In the genomic region with DNA sequence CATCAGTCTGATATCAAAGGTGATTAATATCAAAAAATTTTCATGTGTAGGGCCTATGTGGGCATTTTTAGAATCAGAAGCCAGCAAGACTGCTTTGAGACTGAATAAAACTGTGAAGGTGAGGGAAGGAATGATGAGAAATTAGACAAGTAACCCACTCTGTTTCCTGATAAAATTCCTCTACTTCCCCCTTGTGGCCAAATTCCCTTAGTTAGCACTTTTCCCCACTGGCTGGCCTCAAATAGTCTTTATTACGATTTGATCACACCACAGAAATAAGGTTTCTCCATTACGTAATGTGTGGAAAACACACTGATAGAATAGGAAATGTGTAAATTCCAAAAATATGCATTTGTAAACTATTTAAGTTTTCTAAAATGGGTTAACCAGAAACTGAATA, we compare ENCODE assay signal across 18 mouse cellular contexts.
A peak's percentile ranks its signal among the peaks of the same experiment; 100 is the strongest.
DNase-seq lines count a peak whose midpoint lies in the region; ATAC-seq and TF ChIP-seq lines count a peak whose summit lies in the region.
"Had no signal": no experiment of that assay in that cellular context is flagged by ENCODE, and none has a peak within 500 bp of the region (broad histone marks: within the 10 kb centered on the region; RNA-seq: fewer than 3 reads in every experiment).

No protein-coding gene starts in this region.

- WGBS in heart, adult 2 months, result 60% methylated on average over 2 of the region's 2 CpGs
- WGBS in lung, embryonic 14.5 days, result 61% methylated on average over 2 of the region's 2 CpGs
- 71% methylated on average over 2 of the region's 2 CpGs for WGBS in kidney, embryonic 14.5 days

- no peaks in the 10 kb centered on the region for H3K79me2 ChIP-seq in heart, adult 2 months (replicated peaks; ENCODE audit: control insufficient read depth, insufficient read depth, low read length)

- DNase-seq in heart, adult 2 months, result no peak
- DNase-seq in heart, postnatal 4 days, result no peak
- peak; percentile 46 for DNase-seq in lung, embryonic 14.5 days
- no peak for DNase-seq in lung, adult 18-20 months
- peak; percentile 4 for DNase-seq in R1 (ENCODE audit: low read depth, low spot score)
- peak; percentile 57 for DNase-seq in retina, embryonic 14.5 days (ENCODE audit: low spot score)
- DNase-seq: adrenal gland, postnatal 10 days; cerebellum, postnatal 36 days; heart, postnatal 36 days; kidney, adult 2 months; lung, postnatal 36 days; thymus, postnatal 14 days had no signal

- no peaks in the 10 kb centered on the region for H3K9me3 ChIP-seq in lung, embryonic 14.5 days (ENCODE audit: low read depth, low read length)
- H3K9me3 ChIP-seq in kidney, embryonic 14.5 days (ENCODE audit: control insufficient read depth, low read length), result no peaks in the 10 kb centered on the region
- H3K9me3 ChIP-seq: liver, embryonic 12.5 days; midbrain, embryonic 12.5 days; stomach, embryonic 15.5 days had no signal

- no peaks in the 10 kb centered on the region for H3K4me1 ChIP-seq in heart, adult 2 months (ENCODE audit: control insufficient read depth, insufficient read depth, low read length)
- no peaks in the 10 kb centered on the region for H3K4me1 ChIP-seq in lung, embryonic 14.5 days (ENCODE audit: insufficient read depth)
- H3K4me1 ChIP-seq in kidney, embryonic 14.5 days (ENCODE audit: control insufficient read depth, insufficient read depth, low read length), result no peaks in the 10 kb centered on the region
- H3K4me1 ChIP-seq: liver, embryonic 12.5 days; midbrain, embryonic 12.5 days; stomach, embryonic 15.5 days had no signal

- no peak for ATAC-seq in lung, embryonic 14.5 days (ENCODE audit: insufficient read depth)
- ATAC-seq in kidney, embryonic 14.5 days (ENCODE audit: low FRiP score, low TSS enrichment), result no peak
- ATAC-seq: liver, embryonic 12.5 days had no signal

- 0 out of 2 replicates have a peak, but pooled peaks have one; percentile 2 for TF ChIP-seq CTCF in heart, adult 2 months (IDR thresholded peaks at IDR 0.05)
- peak; percentile 43 for TF ChIP-seq CTCF in lung, embryonic 14.5 days (IDR thresholded peaks at IDR 0.05; ENCODE audit: low read depth)

- H3K9ac ChIP-seq in heart, adult 2 months (ENCODE audit: low read depth, low read length), result no peak overlapping the region
- H3K9ac ChIP-seq in lung, embryonic 14.5 days, result no peak overlapping the region
- no peak overlapping the region for H3K9ac ChIP-seq in kidney, embryonic 14.5 days (ENCODE audit: low read depth, low read length)
- H3K9ac ChIP-seq: liver, embryonic 12.5 days; midbrain, embryonic 12.5 days; stomach, embryonic 15.5 days had no signal

- H3K36me3 ChIP-seq in heart, adult 2 months (ENCODE audit: control insufficient read depth, insufficient read depth, low read length), result no peaks in the 10 kb centered on the region
- no peaks in the 10 kb centered on the region for H3K36me3 ChIP-seq in lung, embryonic 14.5 days (ENCODE audit: insufficient read depth)
- no peaks in the 10 kb centered on the region for H3K36me3 ChIP-seq in kidney, embryonic 14.5 days (ENCODE audit: control insufficient read depth, insufficient read depth, low read length)
- H3K36me3 ChIP-seq: liver, embryonic 12.5 days; midbrain, embryonic 12.5 days; stomach, embryonic 15.5 days had no signal

- no peak overlapping the region for H3K4me2 ChIP-seq in lung, embryonic 14.5 days
- H3K4me2 ChIP-seq in kidney, embryonic 14.5 days (replicated peaks; ENCODE audit: low read depth, low read length), result no peak overlapping the region
- H3K4me2 ChIP-seq: liver, embryonic 12.5 days; midbrain, embryonic 12.5 days; stomach, embryonic 15.5 days had no signal

- TF ChIP-seq EP300 in heart, adult 2 months (IDR thresholded peaks at IDR 0.05; ENCODE audit: insufficient read depth, low read depth, low read length), result no peak

- TF ChIP-seq POLR2A in heart, adult 2 months (IDR thresholded peaks at IDR 0.05; ENCODE audit: insufficient read depth, low read depth, low read length), result no peak

- no peaks in the 10 kb centered on the region for H3K27me3 ChIP-seq in heart, adult 2 months (ENCODE audit: control insufficient read depth, insufficient read depth, low read length)
- H3K27me3 ChIP-seq in lung, embryonic 14.5 days (ENCODE audit: insufficient read depth, low read length), result no peaks in the 10 kb centered on the region
- no peaks in the 10 kb centered on the region for H3K27me3 ChIP-seq in kidney, embryonic 14.5 days (ENCODE audit: control insufficient read depth, insufficient read depth, low read length)
- H3K27me3 ChIP-seq: CH12.LX; liver, embryonic 12.5 days; midbrain, embryonic 12.5 days; stomach, embryonic 15.5 days had no signal

- intact Hi-C loops in heart, adult 2 months (cut with DNase I), result no loop called here

- H3K27ac ChIP-seq in heart, adult 2 months, result no peak overlapping the region
- H3K27ac ChIP-seq in lung, embryonic 14.5 days (ENCODE audit: low read depth), result no peak overlapping the region
- H3K27ac ChIP-seq in kidney, embryonic 14.5 days (ENCODE audit: low read depth, low read length), result no peak overlapping the region
- H3K27ac ChIP-seq: liver, embryonic 12.5 days; midbrain, embryonic 12.5 days; stomach, embryonic 15.5 days had no signal

- no peak overlapping the region for H3K4me3 ChIP-seq in heart, adult 2 months
- H3K4me3 ChIP-seq in lung, embryonic 14.5 days (ENCODE audit: low read depth, low read length), result no peak overlapping the region
- no peak overlapping the region for H3K4me3 ChIP-seq in kidney, embryonic 14.5 days (ENCODE audit: low read length)
- H3K4me3 ChIP-seq: erythroblast, embryonic 14.5 days; liver, embryonic 12.5 days; midbrain, embryonic 12.5 days; stomach, embryonic 15.5 days had no signal

Comparison
In these comparisons a context has a peak if more than half of its experiments do, and no peak if none do; other contexts are left out.
1. DNase-seq: peak in lung, embryonic 14.5 days (single experiment), R1 (single experiment) and retina, embryonic 14.5 days (single experiment); none in heart, adult 2 months (0 of 2), heart, postnatal 4 days (single experiment) and lung, adult 18-20 months (0 of 2).